Mouse (Mus musculus) gonadal fat pad, adult 2 months (tissue): ENCODE measurements around the gene Wnt5b. TPM values are rescaled to one million over a fixed set of nuclear protein-coding genes. Genes with fewer than 3 reads are reported as not detected.

ENCODE experiments used
- DNase-seq: peaks from one replicate; pipeline ENCODE4 v3.0.0-alpha.2; 2012; ENCODE audit warnings: low read depth
- polyA plus RNA-seq: library from polyadenylated mRNA; depleted of rRNA; stranded (reverse); fragments of >200 nt; gene quantifications from 2 replicates; pipeline ENCODE4 v1.2.3, GENCODE M21; 2012; rRNA removed

Gene Wnt5b
- 4.1 and 4.3 TPM in 2 replicates for polyA plus RNA-seq

- DNase-seq: no peak
Observed at GRCm38 (mm10) chr6:119543803-119544517, at the start of gene Wnt5b. Wnt5b (minus strand) TSS chr6:119544347.

DNA sequence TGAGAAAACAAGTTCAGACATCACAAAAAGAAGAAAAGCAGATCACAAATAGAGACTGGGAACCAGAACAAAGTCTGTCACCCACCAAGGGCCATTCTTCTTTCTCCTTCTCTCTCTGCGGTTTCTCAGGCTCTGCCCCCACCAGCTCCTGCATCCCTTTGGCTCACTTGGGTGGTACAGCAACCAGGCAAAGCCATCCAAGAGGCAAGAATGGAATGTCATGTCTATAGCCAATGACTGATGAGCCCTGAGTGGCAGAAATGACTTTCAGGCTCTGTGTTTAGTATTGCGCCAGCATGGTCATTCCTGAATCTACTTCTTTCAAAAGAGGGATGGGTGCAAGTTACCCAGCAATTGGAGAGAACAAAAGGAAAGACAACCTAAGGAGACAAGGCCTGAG lies 46.7 kb upstream of the Wnt5b start:
- DNase-seq: no peak

- DNase-seq: no peak
Observed at GRCm38 (mm10) chr6:119587897-119588296, 43.8 kb upstream of the Wnt5b start.

DNA sequence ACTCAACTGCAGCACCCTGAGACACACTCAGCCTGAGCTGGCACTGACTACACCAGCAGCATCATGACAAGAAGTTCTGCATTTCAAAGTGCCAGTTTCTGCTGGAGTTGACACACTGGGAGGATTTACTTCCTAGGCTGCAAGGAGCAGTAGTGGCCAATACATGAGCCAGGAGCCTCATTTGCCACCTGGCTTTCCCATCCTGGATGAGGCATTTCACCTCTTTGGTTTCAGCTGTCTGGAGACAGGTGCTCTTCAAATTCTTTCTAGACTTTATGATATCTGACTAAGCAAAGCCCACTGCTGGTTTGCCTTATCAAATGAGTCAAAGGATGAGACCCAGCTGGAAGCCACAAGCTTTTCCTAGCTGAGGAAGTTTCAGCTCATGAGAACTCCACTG lies 43.3 kb upstream of the Wnt5b start:
- no peak for DNase-seq

- DNase-seq: no peak
Observed at GRCm38 (mm10) chr6:119585652-119586375, 41.7 kb upstream of the Wnt5b start.

- DNase-seq: no peak
Observed at GRCm38 (mm10) chr6:119584061-119584460, 39.9 kb upstream of the Wnt5b start.

DNA sequence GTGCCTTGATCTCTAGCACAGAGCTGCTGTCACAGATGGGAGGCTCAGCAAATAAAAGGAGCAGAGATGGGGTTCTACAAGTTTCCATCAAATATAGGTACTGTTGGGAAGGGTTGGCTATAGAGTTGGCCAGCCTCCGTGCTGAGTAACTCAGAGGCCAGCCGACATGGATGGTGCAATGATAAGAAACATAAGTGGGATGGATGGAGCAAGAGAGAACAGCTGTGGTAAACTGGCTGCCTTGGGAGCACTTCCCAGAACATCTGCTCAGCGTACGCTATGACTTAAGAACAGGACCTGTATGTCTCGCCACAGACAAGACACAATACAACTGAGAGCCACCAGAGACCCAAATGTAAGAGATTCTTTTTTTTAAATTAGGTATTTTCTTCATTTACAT lies 39.0 kb upstream of the Wnt5b start:
- DNase-seq: no peak

- no peak for DNase-seq
Observed at GRCm38 (mm10) chr6:119576706-119577105, 32.6 kb upstream of the Wnt5b start.

DNA sequence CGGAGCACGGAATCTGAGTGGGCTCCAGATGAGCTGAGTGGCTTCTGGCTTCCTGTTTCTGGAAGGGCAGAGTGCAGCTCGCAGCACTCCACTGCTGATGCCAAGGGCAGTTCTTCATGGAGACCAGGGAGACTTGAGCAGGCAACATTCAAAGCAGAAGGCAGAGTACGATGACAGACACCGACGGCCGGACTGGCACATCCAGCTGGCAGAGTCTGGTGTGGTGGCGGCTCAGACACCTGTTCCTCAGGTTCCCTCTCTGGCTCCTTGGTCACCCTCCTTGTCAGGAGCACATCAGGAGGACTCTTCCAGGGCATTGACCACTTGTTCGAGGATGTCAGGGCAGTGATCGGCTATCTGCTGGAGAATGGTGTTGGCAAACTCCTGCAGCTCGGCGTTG lies 31.2 kb upstream of the Wnt5b start:
- no peak for DNase-seq

DNA sequence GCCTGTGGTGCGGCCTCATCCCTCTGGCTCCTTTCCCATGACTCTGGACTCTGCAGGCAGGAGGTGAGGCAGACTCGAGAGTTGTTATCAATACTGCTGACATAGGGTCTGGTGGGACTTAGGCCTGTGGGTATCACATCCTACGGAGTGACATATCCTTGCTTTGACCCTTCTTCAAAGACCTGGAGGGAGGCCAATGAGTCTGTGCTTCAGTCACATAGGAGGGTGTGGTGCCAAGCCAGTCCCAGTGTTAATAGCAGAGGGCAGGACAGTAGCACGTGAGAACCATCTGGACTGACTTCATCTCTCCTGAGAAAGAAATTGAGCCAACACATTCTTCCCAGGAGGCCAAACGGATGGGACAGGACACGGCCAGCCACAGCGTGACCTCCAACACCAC lies 28.1 kb upstream of the Wnt5b start:
- no peak for DNase-seq

DNA sequence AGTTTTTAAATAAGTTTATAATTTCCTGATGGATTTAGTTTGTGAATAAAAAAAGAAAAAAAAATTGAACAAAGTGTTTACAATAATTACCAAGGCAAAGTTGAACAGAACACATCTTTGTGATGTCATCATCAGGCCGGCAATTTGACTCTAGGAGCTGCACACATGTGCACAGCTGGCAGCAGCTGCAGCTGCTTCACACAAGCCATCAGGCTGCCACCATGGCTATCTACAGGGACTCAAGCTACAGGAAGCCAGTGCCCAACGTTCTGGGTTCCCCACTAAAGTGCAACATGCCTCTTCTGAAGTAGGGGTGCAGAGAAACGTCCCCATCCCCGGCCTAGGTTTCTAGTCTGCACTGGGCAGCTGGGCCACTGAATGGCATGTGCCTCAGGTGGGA lies 26.6 kb upstream of the Wnt5b start:
- no peak for DNase-seq

- no peak for DNase-seq
Observed at GRCm38 (mm10) chr6:119568339-119568738, 24.2 kb upstream of the Wnt5b start.

- no peak for DNase-seq
Observed at GRCm38 (mm10) chr6:119565451-119566379, 21.6 kb upstream of the Wnt5b start.

DNA sequence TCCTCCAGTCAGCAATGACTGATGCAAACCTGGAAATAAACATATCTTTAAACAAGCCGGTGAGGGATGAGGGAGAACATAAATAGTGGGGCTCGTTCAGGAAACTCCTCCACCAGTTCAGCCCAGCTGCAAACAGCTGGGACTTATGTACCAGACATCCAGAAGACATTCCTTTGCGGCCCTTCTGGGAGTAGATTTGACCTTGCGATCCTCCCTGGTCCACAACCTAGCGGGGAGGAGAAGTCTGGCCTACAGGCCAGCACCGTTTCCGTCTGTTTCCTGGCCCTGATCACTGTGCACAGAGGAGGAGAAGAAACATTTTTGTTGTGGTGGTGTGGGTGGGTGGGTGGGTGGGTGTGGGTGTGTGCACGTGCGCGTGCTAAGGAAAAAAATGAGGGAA lies 18.4 kb upstream of the Wnt5b start:
- DNase-seq: no peak

DNA sequence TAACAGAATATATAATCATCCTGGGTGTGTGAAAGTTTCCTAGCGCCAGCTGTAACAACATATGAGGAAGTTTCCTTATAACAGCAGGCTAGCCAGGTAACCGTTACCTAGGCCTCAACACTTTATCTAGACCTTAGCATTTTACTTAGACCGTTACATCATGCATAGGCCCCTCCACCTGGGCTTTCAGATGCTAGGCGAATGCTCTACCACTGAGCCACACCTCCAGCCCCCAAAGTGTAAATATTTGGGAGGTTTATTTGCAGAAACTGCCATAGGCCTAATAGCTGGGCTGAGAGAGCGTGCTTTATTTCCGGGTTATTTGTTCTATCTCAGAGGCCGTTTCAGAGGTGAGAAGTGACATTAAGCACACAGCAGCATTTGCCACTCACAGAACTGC lies 14.7 kb upstream of the Wnt5b start:
- DNase-seq: no peak

DNA sequence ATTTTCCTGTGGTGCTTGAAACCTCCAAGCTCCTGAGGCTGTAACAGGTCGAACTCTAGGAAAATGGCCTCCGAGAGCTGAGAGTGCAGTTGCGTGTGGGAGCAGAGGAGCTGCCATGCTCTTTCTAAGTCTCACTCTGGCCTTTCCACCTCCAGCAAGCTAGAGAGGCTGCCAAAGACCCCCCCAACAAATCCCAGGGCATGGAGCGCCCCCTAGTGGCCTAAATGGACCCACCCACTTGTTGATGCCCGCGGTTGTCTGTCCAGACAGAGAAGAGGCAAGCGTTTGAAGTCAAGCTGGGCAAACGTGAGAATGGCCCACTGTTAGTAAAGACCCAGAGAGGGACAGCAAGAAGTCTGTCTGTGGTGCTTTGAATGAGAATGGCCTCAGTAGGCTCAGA lies 10.3 kb upstream of the Wnt5b start:
- DNase-seq: no peak

- no peak for DNase-seq
Observed at GRCm38 (mm10) chr6:119544518-119544864, 344 bp upstream of the Wnt5b start.

DNA sequence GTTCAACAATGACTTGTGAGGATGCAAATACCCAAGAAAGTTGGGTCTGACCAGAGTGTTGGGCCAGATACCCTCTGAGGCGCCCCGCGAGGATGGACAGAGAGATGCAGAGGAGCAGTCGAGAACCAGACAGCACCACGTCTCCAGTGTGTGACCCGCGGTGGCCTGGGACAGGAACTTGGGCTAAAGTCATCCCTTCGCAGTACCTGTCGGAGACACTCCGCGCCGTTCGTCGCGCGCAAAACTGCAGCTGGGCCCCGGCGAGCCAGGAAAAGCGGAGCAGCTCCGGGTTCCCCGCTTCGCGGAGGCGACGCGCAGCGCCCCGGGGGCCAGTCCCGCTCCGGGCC lies 718 bp downstream of the Wnt5b start:
- no peak for DNase-seq

- DNase-seq: no peak
Observed at GRCm38 (mm10) chr6:119535867-119536266, 8.3 kb downstream of the Wnt5b start.

DNA sequence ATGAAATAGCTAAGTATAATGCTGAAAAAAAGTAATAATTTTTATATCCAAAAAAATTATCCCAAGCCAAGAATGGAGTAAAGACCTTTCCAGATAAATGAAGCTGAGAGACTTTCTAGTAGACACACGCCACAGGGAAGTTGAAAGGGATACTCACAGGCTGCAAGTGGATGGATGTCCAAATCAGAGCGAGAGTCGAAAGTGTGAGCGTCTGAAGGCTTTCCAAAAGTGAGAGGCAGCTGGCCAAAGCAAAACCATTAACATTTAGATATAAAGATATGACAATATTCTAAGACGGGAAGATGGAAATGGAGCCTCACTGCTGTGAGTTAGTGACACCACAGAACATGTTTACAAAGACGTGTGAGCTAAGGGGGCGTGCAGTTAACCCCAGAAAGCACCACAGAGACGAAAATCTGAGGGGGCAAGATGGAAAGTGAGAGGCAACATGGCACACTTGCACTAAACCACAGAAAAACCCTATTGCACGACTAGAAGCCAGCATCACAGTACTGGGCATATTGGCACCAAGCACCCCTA lies 10.9 kb downstream of the Wnt5b start:
- no peak for DNase-seq

DNA sequence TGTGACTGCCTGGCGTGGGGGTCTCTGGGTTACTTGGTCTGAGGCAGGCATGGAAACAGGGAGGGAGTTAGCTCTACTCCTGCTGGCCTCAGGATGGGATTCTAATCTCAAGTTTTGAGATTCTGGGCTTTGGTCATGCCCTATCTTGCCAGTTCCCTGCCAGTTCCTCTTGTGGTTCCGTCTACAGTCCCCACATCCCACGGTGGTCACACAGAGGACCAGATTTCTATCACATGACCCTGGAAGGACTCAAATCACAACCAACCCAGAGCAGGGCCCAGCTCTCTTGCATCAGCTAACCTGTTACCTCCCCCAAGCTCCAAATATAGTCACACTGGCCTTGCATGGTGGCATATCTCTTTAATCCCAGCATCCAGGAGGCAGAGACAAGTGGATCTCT lies 14.5 kb downstream of the Wnt5b start:
- DNase-seq: no peak

GRCm38 (mm10) chr6:119526498-119526897 lies 17.6 kb downstream of the Wnt5b start:
- no peak for DNase-seq
